Mouse (Mus musculus): ENCODE measurements around the gene Mmp2.

DNA sequence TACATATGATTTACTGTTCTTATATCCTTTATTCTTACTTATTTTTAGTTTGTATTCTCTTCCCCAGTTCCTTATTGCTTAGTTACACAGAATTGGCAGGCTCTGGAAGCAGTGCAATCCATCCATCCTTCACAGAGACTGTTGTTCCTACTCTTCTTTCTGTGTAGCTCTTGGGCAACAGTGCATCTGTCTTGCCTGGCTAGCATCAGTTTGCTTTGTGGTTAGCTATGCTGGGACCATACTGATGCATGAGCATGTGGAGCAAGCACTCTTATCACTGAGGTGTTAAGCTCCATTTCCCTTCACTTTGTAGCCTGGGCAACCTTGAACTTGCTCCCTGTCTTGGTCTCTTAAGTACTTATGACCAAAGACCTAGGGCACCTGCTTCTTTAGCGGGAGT, 34.9 kb downstream of the Mmp2 start:
- TF ChIP-seq CTCF (IDR thresholded peaks at IDR 0.05; ENCODE audit: borderline replicate concordance, insufficient read depth, low read length) (no peak), POLR2A (IDR thresholded peaks at IDR 0.05; ENCODE audit: low read depth, low read length) (no peak)
